Mouse (Mus musculus): Measurements from ENCODE around the gene Wfdc6a.
A peak's percentile ranks its signal among the peaks of the same experiment; 100 is the strongest.
"Not testable (repeated sequence)": the region's sequence is repeated elsewhere in the genome, so short reads cannot be mapped to it uniquely, and the experiment has no call there.

The Wfdc6a gene

DNA sequence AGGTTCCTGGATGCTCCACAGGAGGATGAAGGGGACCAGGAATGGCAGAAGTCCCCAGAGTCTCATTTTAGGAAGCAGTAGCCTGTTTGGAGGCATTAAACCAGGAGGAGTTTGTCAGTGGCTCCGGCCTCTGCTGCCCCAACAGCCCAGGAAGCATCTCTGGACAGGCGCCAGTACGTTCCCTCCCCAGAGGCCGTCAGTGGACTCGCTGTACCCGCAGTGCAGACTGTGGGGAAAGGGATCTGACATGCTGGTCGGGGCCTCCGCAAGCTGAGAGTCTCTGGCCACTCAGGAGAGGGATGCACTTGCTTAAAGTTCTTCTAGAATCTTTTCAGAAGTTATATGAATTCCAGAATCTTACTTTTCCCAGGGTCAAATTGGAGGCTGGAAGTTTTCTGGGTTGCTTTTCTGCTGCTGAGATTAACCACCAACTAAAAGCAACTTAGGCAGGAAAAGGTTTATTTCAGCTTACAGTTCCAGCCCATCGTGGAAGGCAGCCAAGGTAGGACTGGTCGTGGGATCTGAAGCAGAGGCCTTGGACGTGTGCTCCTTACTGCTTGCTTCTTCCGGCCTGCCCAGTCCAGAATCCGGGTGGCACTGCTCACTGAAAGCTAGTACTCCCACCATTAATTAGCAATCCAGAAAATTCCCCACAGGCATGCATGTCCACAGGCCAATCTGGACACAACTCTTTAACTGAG, at the start of gene Wfdc6a:
Gene Wfdc6a (minus strand): TSS at position 423 of the 701 bp plus-strand sequence.
- DNase-seq = not testable (repeated sequence)

DNA sequence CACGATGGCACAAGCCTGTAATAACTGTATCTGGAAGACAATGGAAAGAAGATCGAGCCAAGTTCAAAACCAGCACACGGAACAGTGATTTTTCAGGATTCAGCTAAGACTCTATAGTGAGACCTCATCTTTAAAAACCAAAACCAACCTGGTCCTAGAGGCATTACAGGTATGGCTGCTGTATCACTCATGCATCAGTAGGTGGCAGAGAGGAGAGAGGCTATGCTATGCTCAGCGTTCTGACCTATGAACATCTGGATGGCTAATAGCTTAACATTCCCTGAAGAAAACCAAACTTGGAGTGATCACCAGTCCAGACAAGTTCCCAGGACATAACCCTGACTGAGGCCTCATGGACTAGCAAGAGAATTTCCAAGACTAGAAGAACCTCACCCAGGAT, 36.5 kb upstream of the Wfdc6a start:
- no peak for DNase-seq

DNA sequence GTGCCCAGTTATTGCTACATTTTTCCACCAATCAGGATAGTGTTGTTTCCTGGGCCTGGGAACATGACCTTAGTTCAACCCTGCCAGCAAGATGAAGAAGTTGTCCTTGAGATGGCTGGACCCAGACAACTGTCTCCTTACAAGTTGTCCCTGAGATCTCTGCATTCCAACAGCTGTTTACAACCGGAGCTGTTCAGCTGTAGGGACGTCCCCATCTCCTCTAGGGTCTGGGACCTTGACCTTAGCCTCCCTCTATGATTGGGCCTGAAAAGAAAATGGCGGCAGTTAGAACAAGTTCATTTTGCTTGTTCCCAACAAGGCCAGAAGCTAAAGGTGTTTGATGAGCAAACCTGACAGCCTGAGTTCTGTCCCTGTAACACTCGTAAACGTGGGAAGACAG, 33.8 kb upstream of the Wfdc6a start:
- DNase-seq = no peak

DNA sequence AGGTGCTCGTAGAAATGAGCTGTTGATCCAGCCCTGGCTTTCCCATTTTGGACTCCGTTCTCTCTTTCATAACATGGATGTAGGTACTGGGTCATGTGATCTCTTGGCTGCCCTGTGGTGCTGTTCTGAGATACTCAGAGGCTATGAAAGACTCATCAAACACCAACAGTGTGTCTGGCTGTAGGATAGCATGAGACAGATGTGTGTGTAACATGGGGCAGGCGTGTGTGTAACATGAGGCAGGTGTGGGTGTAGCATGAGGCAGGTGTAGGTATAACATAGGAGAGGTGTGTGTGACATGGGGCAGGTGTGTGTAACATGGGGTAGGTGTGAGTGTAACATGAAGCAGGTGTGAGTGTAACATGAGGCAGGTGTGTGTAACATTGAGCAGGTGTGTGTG, 30.1 kb upstream of the Wfdc6a start:
- DNase-seq = no peak

DNA sequence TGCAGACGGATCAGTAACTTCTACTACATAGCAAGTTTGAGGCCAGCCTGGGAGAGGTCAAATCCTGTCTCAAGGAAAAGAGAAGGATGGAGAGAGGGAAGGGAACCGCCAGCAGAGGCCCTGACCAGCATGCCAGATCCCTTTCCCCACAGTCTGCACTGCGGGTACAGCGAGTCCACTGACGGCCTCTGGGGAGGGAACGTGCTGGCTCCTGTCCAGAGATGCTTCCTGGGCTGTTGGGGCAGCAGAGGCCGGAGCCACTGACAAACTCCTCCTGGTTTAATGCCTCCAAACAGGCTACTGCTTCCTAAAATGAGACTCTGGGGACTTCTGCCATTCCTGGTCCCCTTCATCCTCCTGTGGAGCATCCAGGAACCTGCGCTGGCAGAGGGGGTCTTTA, 28.2 kb upstream of the Wfdc6a start, which contains the start of the genes Wfdc6b and Wfdc8:
Gene Wfdc6b (plus strand): TSS at position 52 of the 400 bp plus-strand sequence.
Gene Wfdc8 (minus strand): TSS at position 156 of the 400 bp plus-strand sequence.
- DNase-seq = peak; percentile 21

DNA sequence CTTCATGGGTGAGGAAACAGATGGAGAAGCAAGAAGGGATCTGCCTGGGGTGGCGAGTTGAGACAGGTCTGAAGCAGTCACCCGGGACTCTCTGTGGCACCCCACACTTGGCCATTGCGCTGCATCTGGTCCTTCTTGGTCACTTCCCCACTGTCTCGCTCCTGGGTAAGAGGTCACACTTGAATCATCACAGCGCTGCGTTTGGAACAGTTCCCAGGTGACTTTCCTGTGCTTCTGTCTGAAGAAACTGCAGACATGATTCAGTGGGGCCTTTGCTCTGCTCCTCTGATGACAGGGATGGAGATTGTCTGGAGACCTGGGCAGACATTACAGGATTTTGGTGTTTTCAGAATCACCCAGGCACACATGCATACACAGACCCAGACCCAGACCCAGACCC, 23.5 kb upstream of the Wfdc6a start:
- no peak for DNase-seq

DNA sequence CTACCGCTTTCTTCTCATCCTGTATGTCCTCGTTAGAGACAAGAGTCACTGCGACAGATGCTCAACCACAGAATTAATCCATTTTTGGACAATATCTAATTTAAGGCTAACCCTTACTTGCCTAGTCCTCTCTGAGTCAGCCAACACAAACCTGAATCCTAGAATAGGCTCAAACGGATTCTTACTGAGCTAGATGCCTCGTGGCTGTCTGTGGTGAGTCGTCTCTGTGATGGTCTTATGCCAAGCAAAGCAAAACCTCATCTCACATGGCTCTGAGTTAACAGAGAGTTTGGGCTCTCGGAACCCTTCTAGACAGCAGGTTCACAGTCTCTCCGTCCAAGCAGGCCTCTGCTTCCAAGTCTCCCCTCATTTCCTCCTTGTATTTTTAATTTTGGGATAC, 19.2 kb upstream of the Wfdc6a start:
- no peak for DNase-seq

DNA sequence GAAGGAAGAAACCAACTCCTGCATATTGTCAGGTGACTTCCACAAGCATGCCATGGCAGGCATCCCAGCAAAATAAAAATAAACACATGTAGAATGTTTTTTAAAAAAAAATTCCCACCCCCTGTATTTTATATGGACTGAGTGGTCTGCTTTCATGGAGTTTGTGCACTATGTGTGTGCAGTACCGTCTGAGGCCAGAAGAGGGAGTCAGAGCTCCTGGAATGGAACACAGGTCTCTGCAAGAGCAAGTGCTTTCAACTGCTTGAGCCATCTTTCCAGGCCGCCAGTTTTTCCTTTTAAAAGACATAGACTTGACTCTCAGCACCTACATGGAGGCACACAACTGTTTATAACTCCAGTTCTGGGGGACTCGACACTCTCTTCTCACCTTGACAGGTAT, 18.2 kb upstream of the Wfdc6a start:
- DNase-seq = no peak

DNA sequence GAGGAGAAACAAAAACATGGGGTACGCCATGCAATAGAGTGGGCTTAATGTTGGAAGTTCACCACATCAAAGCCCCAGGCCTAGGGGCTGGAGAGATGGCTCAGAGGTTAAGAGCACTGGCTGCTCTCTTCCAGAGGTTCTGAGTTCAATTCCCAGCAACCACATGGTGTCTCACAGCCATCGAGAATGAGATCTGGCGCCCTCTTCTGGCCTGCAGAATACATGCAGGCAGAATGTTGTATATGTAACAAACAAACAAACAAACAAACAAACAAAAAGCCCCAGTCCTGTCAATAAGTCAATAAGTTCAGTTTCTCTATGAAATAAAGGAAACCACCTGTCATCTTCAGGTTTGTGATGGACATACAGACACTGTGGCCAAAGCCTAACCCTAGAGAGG, 14.9 kb upstream of the Wfdc6a start:
- no peak for DNase-seq

DNA sequence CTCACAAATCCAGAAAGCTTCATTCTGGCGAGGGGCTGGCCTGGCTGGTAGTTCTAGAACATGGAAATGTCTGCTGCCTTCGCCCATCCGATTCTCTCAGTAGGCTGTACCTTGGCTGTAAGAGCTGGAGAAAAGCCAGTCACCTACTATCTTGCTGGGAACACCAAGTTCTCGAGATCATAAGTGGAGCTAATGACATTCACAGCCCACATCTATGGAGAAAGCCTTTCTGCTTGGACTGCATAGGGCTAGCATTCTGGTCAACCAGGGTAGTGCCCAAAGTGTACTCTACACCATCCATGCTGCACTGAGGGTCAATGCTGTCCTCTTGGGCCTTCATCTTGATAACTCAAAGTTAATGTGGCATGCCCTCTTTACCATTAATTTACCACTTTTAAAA, 8.2 kb upstream of the Wfdc6a start, which contains the start of gene Eppin:
Gene Eppin (minus strand): TSS at position 101 of the 400 bp plus-strand sequence.
- no peak for DNase-seq

DNA sequence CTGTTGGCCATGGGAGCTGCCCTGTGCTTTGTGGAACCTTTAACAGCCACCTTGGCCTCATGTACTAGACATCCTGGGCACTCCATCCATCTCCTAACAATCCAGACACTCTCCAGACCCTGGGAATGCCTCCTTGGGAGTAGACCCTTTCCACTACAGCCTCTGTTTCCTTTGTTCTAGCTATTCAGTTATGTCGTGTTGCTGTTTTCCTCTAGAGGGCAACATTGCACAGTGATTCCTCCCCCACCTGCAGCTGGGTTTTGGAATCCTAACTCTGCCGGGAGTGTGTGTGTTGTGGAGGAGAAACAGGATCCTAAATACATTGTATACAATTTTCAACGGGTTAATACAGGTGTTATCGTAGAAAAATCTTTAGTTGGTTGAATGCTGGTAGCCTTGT, 6.8 kb upstream of the Wfdc6a start:
- peak; percentile 24 for DNase-seq

DNA sequence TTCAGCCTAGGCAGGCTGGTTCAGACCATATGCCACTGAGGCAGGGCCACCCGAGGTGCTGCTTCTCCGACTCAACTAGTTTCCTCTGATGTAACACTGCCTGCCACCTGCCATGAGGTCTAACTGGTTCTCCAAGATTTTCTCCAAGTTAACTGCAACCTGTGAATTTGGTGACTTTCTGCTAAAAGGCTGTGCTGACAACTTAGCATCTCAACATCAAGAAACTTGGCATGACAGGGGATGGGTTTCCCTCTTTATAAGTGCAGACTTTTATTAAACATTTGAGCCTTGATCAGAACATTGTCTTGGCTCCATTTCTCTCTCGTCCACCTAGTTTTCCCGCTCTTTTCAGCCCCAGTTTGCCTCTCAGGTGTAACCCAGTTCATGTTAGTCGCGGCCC, 11.9 kb downstream of the Wfdc6a start, which contains the start of gene Spint3:
Gene Spint3 (minus strand): TSS at position 101 of the 400 bp plus-strand sequence.
- not testable (repeated sequence) for DNase-seq

DNA sequence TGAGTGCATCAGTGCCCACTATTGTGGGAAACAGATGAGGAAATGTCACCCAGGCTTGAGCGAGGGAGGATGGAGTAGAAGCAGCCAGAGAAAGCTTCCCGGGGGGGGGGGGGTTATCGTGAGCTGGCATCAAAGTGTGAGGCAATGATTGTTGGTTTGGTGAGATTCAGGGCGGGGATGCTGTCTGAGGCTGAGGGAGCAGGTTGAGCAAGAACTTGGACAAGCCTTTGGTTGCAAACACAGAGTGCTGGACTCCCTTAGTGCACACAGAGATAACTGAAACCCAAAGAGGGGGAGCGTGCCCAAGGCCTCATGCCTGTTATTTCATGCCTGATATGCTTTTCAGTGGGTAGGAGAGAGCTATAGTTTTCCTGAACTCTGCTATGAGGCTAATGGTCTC, 17.8 kb downstream of the Wfdc6a start:
- DNase-seq = no peak

DNA sequence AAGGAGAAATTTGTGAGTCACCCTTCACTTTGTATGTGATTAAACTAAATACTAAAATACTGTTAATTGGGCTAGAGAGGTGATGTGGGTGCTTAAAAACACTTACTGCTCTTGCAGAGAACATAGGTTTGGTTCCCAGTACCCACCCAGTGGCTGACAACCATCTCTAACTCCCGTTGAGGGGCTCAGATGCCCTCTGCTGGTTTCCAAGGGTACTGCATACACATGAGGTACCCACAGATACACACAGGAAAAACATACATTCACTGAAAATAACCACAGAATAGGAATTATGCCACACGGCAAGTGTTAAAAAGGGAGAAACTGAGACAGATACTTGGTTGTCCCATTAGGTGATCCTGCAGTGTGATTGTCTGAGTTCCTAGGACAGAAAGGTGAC, 18.2 kb downstream of the Wfdc6a start:
- DNase-seq = no peak

DNA sequence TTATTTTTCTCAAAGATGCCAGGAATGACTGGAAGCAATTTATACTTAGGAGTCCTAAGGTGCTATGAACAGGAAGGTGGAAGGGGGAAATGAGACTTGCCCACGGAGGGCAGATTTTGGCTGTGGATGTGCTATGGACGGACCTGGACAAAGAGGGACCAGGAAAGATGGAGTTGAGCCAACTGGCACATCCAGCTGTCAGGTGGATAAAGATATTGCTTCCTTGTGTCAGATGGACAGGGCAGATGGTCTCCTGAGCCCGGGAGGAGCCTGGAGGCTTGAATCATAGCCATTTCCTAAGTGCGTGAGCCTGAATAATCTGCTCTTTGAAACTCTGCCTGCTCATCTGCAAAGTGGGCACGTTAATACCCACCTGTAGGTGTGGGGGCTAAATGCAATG, 20.9 kb downstream of the Wfdc6a start:
- no peak for DNase-seq

DNA sequence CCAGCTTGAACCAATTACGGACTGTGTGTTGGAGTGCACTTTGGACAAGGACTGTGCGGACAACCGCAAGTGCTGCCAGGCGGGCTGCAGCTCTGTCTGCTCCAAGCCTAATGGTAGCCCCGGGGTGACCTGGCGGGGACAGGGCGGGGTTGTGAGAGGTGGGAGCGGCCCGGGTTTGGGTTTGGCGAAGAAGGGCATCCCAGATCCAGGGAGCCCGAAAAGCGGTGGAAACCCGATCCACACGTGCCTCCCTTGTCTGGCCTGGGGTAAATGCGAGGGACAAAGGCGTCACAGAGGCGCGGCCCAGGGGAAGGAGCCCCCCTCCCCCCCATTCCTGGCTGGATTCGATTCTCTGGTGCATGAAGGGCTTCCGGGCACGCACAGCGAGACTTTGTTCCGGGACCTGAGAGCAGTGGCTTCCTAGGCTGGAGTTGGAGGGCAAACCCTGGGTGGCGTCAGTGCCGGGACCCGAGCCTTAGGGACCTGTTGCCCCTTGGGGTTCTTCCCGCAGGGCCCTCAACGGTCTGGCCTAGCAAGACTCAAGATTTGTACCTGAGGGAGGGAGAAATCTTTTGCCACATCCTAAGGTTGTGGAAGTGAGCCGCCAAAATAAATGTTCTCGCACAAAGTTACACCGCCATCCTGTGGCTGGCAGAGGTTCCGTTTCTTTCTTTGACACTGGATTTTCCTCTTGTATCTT, 21.8 kb downstream of the Wfdc6a start:
- DNase-seq = no peak

DNA sequence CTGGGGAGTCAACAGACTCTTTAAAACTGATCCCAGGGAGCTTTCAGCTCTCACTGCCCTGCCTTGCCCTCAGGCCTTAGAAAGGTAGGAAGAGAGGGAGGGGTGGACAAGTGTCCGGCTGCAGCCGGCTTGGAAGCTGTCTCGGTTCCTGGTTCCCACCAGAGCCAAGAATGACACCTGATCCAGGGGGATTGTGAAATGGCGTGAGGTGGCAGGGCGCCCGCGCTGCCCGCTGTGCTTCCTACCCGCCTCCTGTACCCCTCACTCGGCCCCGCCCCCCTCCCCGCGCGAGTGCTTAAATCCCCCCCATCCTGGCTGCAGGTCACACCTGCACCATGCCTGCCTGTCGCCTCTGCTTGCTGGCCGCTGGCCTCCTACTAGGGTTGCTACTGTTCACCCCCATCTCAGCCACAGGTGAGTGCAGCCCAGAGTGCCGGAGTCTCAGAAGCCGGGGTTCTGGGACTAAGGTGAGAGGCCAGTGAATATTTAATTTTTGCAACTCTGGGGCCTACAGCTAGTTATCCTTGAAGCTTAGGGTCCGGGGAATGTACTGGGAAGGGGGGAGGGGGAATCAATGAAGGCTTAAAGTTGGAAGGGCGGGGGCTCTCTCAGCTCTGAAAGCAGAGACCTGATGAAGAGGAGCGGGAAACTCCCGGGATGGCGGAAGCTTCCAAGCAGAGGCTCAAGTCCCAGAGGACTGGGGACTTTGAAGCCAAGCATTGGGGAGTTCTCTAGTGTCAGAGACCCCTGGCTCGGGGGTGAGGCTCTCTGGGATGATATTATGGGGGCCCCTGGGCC, 22.7 kb downstream of the Wfdc6a start, which contains the start of gene Wfdc2:
Gene Wfdc2 (plus strand): TSS at position 23 of the 798 bp plus-strand sequence.
- DNase-seq = no peak

DNA sequence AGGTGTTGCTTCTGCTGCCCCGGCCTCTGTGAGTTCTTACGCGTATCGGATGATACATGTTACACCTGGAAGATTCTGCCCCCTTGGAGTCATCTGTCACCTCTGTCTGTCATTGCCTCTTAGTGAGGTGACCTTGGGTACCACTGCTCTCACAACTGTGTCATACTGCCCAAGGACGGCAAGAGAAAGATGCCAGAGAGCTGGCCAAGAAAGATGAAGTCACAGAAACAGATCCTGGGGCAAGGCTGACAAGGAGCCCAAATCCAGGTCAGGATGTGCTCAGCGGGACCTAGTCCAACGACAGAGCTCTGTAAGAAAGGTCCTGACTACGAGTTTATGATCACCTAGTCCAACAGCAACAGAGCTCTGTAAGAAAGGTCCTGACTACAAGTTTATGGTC, 25.1 kb downstream of the Wfdc6a start:
- no peak for DNase-seq

DNA sequence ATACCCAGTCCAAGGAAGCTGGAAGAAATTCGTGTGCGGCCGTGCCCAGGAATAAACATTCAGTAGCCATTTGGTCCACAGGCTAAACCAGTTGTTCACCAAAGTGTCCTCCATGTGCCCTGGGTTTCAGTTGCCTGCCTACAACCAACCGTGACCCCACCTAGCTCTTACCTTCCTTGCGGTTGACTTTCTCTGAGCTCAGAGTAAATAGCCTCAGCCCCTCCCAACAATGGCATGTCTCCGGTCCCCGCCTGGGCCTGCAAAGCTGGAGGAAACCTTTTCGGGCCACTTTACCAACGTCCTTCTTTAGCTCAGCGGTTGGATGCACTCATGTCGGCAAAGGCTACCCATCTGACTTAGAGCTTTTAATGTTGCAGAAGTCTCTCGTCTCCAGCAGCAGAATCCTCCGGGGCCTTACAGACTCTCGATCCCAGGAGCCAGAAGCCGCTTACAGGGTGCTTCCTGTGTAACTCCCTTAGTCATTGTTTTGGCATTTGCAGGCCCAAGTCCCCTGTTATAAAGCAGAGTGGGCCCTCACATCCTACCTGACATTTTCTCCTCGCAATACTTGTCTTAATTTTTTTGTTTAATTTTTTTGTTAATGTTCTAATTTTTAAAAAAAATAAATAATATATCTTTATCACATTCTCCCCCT, 26.1 kb downstream of the Wfdc6a start:
- DNase-seq = no peak

DNA sequence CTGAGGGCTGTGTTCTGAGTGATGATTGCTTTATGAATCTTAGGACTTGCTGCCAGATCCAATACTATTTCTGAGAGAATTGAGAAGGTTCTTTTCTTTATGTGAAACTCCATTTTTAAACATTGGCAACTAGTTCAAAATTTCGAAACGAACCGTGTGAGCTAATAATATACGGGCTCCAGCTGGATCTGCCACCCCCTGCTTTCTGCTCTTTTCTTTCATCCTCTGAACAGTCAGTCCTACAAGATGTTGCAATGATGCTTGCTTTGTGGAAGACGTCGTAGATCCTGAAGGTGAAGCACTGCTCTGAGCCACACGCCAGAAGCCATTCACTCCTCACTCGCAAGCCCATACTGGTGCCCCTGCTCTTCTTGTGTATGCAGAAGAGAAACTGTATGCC, 26.8 kb downstream of the Wfdc6a start:
- DNase-seq = no peak

DNA sequence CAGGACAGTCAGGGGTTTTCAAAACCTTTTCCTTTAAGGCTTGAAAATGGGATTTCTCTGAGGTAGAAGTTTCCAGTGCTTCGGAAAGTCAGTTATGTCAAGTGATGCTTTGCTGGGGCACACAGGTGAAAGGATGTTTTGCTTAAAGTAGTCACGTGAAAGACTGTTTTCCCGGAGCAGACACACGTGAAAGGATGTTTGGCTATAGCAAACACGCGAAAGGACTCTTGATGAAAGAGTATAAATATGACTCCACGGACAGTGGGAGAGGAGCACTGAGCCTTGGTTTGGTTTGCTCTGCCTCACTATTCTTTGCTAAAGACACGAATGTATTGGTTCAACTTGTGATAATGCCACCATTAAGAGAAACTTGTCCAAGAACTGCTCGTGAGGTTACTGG, 33.7 kb downstream of the Wfdc6a start:
- no peak for DNase-seq

DNA sequence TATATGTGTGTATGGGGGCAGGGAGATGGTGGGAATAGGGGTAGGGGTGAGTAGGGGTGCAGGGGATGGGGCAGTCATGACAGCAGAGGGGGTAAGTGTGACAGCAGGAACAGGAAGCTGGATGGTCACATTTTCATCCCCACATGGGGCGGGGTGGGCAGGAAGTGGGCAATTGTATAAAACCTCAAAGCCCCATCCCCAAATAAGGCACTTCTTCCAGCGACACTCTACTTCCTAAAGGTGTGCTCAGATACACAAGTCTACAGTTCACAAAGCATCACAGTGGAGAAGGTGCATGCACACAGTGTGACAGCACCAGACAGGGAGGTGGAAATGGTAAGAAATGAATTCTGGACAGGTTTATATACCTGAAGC, 34.4 kb downstream of the Wfdc6a start:
- no peak for DNase-seq

Data from right cerebral cortex, postnatal 14 days (tissue).